Comparison of ENCODE assay signal across 8 mouse cellular contexts in the genomic region with DNA sequence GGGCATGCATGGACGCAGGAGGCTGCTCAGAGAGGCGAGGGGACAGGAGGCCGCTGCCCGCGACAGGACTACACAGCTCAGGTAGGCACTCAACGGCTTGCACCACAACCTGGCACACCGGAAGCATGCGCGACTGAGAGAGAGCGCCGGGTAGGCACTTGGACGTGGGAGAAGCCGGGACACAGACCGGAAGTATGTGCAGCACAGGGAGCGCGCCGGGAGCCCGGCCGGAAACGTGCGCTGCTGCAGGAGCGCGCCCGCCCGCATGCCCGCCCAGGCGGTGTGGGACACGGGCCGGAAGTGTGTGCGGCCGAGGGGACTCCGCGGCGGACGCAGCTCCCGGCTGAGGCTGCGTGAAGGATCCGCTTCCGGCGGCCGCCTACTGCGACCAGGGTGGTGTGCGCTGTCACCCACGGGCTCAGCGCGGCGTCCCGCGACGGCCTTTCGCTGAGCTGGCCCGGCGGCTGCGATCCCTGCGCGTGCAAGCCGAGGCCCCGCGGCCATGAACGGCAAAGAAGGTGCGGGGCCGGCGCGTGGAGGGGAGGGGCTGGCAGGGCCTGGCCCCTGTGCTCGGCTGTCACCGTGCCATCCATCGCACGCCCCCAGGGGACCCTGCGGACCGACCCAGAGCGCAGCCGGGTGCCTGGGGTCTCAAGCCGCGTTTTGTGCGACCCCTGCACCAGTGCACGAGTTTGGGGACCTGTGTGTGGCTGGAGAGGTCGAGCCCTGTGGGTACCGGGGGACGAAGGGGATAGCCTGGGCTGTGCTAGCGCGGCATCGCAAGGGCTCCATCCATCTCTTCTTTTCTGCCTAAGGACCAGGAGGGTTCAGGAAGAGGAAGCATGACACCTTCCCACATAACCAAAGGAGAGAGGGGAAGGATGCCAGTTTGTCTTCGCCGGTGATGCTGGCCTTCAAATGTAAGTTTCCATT. TPM values are rescaled to one million over a fixed set of nuclear protein-coding genes. Genes with fewer than 3 reads are reported as not detected.
DNase-seq lines count a peak whose midpoint lies in the region; ATAC-seq lines count a peak whose summit lies in the region.

A gene (plus strand): TSS at position 303 of the 933 bp plus-strand sequence.

- 3% methylated on average over 84 of the region's 84 CpGs for WGBS in heart, embryonic 10.5 days
- 2% methylated on average over 83 of the region's 84 CpGs for WGBS in kidney, embryonic 15.5 days

- ATAC-seq in erythroblast, adult 5-6 weeks (replicated peaks; ENCODE audit: low FRiP score, poor library complexity, severe bottlenecking) = peak; percentile 67
- ATAC-seq in kidney, embryonic 15.5 days (replicated peaks; ENCODE audit: low FRiP score) = peak; percentile 99
- peak; percentile 78 for ATAC-seq in monocyte, adult 5-6 weeks (replicated peaks; ENCODE audit: insufficient number of reproducible peaks, low FRiP score, low TSS enrichment, poor library complexity, severe bottlenecking)

- DNase-seq in B cell, adult 2 months = peak; percentile 80 to 84
- peak; percentile 97 for DNase-seq in brain, adult 2 months (ENCODE audit: low read depth, low spot score)
- peak; percentile 95 for DNase-seq in heart, embryonic 10.5 days (ENCODE audit: low spot score)
- DNase-seq in liver = peak; percentile 87
- peak; percentile 82 to 90 for DNase-seq in spleen, postnatal 4 days (ENCODE audit: low spot score in 2 of 2)

- H3K9ac ChIP-seq in kidney, embryonic 15.5 days = peak within 1 kb of the TSS; percentile 100

- H3K4me2 ChIP-seq in kidney, embryonic 15.5 days = peak within 1 kb of the TSS; percentile 80

- H3K9me3 ChIP-seq in heart, embryonic 10.5 days = no peaks in the 10 kb centered on the region
- H3K9me3 ChIP-seq in kidney, embryonic 15.5 days (replicated peaks) = no peaks in the 10 kb centered on the region

- peaks cover 30% of the 10 kb centered on the region for H3K36me3 ChIP-seq in heart, embryonic 10.5 days
- peaks cover 33% of the 10 kb centered on the region for H3K36me3 ChIP-seq in kidney, embryonic 15.5 days

- H3K4me3 ChIP-seq in heart, embryonic 10.5 days = peak within 1 kb of the TSS; percentile 99
- peak within 1 kb of the TSS; percentile 99 for H3K4me3 ChIP-seq in kidney, embryonic 15.5 days (replicated peaks)

- H3K27ac ChIP-seq in heart, embryonic 10.5 days = peak within 1 kb of the TSS; percentile 95
- H3K27ac ChIP-seq in kidney, embryonic 15.5 days = peak within 1 kb of the TSS; percentile 90

- H3K4me1 ChIP-seq in heart, embryonic 10.5 days = peaks cover 11% of the 10 kb centered on the region; the same call in 1 of the 2 replicates
- H3K4me1 ChIP-seq in kidney, embryonic 15.5 days = peaks cover 4% of the 10 kb centered on the region; the same call in 1 of the 2 replicates

- H3K27me3 ChIP-seq in heart, embryonic 10.5 days (ENCODE audit: insufficient read depth, poor library complexity, severe bottlenecking) = 0 out of 2 replicates have a peak, but pooled peaks cover 4% of the 10 kb centered on the region
- no peaks in the 10 kb centered on the region for H3K27me3 ChIP-seq in kidney, embryonic 15.5 days

RNA-seq across cellular contexts. Expression of the gene that starts here (rescaled TPM):
- 20.1 and 23.4 TPM in 2 replicates for total RNA-seq in erythroblast, adult 5-6 weeks (2015; ENCODE audit: low replicate concordance)
- 6.9 and 10.6 TPM in 2 replicates for total RNA-seq in erythroblast, adult 5-6 weeks (2017; ENCODE audit: low replicate concordance)
- polyA plus RNA-seq in heart, embryonic 10.5 days (2016; fragmentation: Nextera tagmentation; extraction: Ambion mirVana) = 106 and 118 TPM in 2 replicates
- polyA plus RNA-seq in kidney, embryonic 15.5 days (2015; fragmentation: Nextera tagmentation; extraction: Ambion mirVana) = 118 and 119 TPM in 2 replicates
- total RNA-seq in monocyte, adult 5-6 weeks (2017) = 61.3 to 84.4 TPM (median 71.8 TPM) in 3 replicates

Comparison
In these comparisons a context has a peak if more than half of its experiments do, and no peak if none do; other contexts are left out.
1. Peak in every context shown above with its lines: DNase-seq, ATAC-seq, H3K4me3 ChIP-seq and H3K27ac ChIP-seq.